Mouse (Mus musculus) limb, embryonic 12.5 days (tissue): ENCODE measurements around the gene Nlgn2. TPM values are rescaled to one million over a fixed set of nuclear protein-coding genes. Genes with fewer than 3 reads are reported as not detected.

ENCODE experiments used
- ATAC-seq: fragments of 200-750 bp; cut with Nextera tagmentation; 2 replicates; pipeline ENCODE4 v1.8.0; 2017; ENCODE audit warnings: low read depth, moderate TSS enrichment; ENCODE audit not compliant: insufficient number of reproducible peaks, insufficient read depth, low FRiP score, low TSS enrichment
- H3K27ac ChIP-seq: fragments of 300-500 bp; sonication (generic); 2 replicates; pipeline ENCODE4 v1.5.1; 2016; ENCODE audit warnings: mild to moderate bottlenecking, moderate library complexity
- H3K27me3 ChIP-seq: fragments of 300-500 bp; sonication (generic); 2 replicates; pipeline ENCODE4 v1.6.1; 2016; ENCODE audit warnings: mild to moderate bottlenecking, moderate library complexity
- H3K36me3 ChIP-seq: fragments of 300-500 bp; sonication (generic); 2 replicates; pipeline ENCODE4 v1.6.1; 2016; ENCODE audit warnings: mild to moderate bottlenecking, moderate library complexity
- H3K4me1 ChIP-seq: fragments of 300-500 bp; sonication (generic); replicated peaks from 2 replicates; pipeline ENCODE4 v1.6.1; 2016
- H3K4me2 ChIP-seq: fragments of 300-500 bp; sonication (generic); 2 replicates; pipeline ENCODE4 v1.6.1; 2016; ENCODE audit warnings: mild to moderate bottlenecking, moderate library complexity
- H3K4me3 ChIP-seq: fragments of 300-500 bp; sonication (generic); replicated peaks from 2 replicates; pipeline ENCODE4 v1.5.1; 2016; ENCODE audit warnings: mild to moderate bottlenecking
- H3K9ac ChIP-seq: fragments of 300-500 bp; sonication (generic); replicated peaks from 2 replicates; pipeline ENCODE4 v1.6.1; 2016; ENCODE audit warnings: mild to moderate bottlenecking, moderate library complexity
- H3K9me3 ChIP-seq: fragments of 300-500 bp; sonication (generic); 2 replicates; pipeline ENCODE4 v1.6.1; 2016; ENCODE audit warnings: mild to moderate bottlenecking, moderate library complexity
- WGBS: fragments of 180-500 bp; shearing (Covaris S2); methylation state at CpG from one replicate; pipeline ENCODE4 v1.1.7; 2016; 5-methylcytosine and 5-hydroxymethylcytosine counted together
- polyA plus RNA-seq: library from polyadenylated mRNA; unstranded; fragments of >200 nt; fragmentation: Nextera tagmentation; extraction: Ambion mirVana; gene quantifications from 2 replicates; pipeline ENCODE4 v1.2.1, GENCODE M21; 2016

Gene Nlgn2
- polyA plus RNA-seq, 1 experiment from 2014 or later, result 8.4 TPM

- Histone ChIP-seq H3K9ac (no peak within 1 kb of the TSS), H3K36me3 (peaks cover 29% of the 10 kb centered on the region), H3K4me2 (no peak within 1 kb of the TSS), H3K4me1 (no peaks in the 10 kb centered on the region), H3K9me3 (peaks cover 7% of the 10 kb centered on the region), H3K27me3 (no peaks in the 10 kb centered on the region), H3K4me3 (no peak within 1 kb of the TSS), H3K27ac (no peak within 1 kb of the TSS)
- no peak for ATAC-seq
- 92% methylated on average over 3 of the region's 3 CpGs for WGBS
These were observed 15.5 kb downstream of the Nlgn2 start, which contains the start of gene Spem1 for GRCm38 (mm10) chr11:69822080-69822479. Spem1 (minus strand) TSS chr11:69822180.

- Histone ChIP-seq H3K4me3 (no peak overlapping the region), H3K9me3 (peaks cover 13% of the 10 kb centered on the region), H3K36me3 (no peaks in the 10 kb centered on the region), H3K9ac (no peak overlapping the region), H3K4me2 (no peak overlapping the region), H3K27ac (no peak overlapping the region), H3K27me3 (no peaks in the 10 kb centered on the region), H3K4me1 (no peaks in the 10 kb centered on the region)
- no peak for ATAC-seq
- 93% methylated on average over 8 of the region's 8 CpGs for WGBS
These were observed 18.7 kb downstream of the Nlgn2 start for GRCm38 (mm10) chr11:69818871-69819270.

GRCm38 (mm10) chr11:69818365-69818764 is 19.2 kb downstream of the Nlgn2 start, which contains the start of gene Spem2:
Spem2 (minus strand) TSS chr11:69818465.
- ATAC-seq, result no peak
- Histone ChIP-seq H3K9me3 (peaks cover 13% of the 10 kb centered on the region), H3K27me3 (no peaks in the 10 kb centered on the region), H3K9ac (no peak within 1 kb of the TSS), H3K27ac (no peak within 1 kb of the TSS), H3K36me3 (no peaks in the 10 kb centered on the region), H3K4me1 (no peaks in the 10 kb centered on the region), H3K4me3 (no peak within 1 kb of the TSS), H3K4me2 (no peak within 1 kb of the TSS)
- WGBS, result 89% methylated on average over 2 of the region's 2 CpGs

GRCm38 (mm10) chr11:69816520-69816919 is 21.1 kb downstream of the Nlgn2 start:
- H3K27me3 ChIP-seq, result no peaks in the 10 kb centered on the region
- H3K4me3 ChIP-seq, result no peak overlapping the region
- ATAC-seq, result no peak
- H3K9me3 ChIP-seq, result peaks cover 13% of the 10 kb centered on the region
- WGBS, result 91% methylated on average over 12 of the region's 12 CpGs
- no peak overlapping the region for H3K4me2 ChIP-seq
- H3K36me3 ChIP-seq, result no peaks in the 10 kb centered on the region
- H3K9ac ChIP-seq, result no peak overlapping the region
- H3K4me1 ChIP-seq, result no peaks in the 10 kb centered on the region
- H3K27ac ChIP-seq, result no peak overlapping the region

- no peaks in the 10 kb centered on the region for H3K4me1 ChIP-seq
- H3K9ac ChIP-seq, result no peak within 1 kb of the TSS
- WGBS, result 58% methylated on average over 10 of the region's 10 CpGs
- peaks cover 13% of the 10 kb centered on the region for H3K9me3 ChIP-seq
- H3K4me2 ChIP-seq, result no peak within 1 kb of the TSS
- H3K27me3 ChIP-seq, result no peaks in the 10 kb centered on the region
- no peak within 1 kb of the TSS for H3K27ac ChIP-seq
- H3K4me3 ChIP-seq, result no peak within 1 kb of the TSS
- no peaks in the 10 kb centered on the region for H3K36me3 ChIP-seq
- ATAC-seq, result no peak
These were observed 22.4 kb downstream of the Nlgn2 start, which contains the start of gene Gm39566 for GRCm38 (mm10) chr11:69815155-69815554. Gm39566 (minus strand) TSS chr11:69815298.

- no peak overlapping the region for H3K27ac ChIP-seq
- H3K4me1 ChIP-seq, result no peaks in the 10 kb centered on the region
- H3K4me2 ChIP-seq, result no peak overlapping the region
- H3K4me3 ChIP-seq, result no peak overlapping the region
- H3K9ac ChIP-seq, result no peak overlapping the region
- no peak for ATAC-seq
- H3K9me3 ChIP-seq, result peaks cover 9% of the 10 kb centered on the region
- no peaks in the 10 kb centered on the region for H3K36me3 ChIP-seq
- H3K27me3 ChIP-seq, result peaks cover 27% of the 10 kb centered on the region
These were observed 27.3 kb downstream of the Nlgn2 start for GRCm38 (mm10) chr11:69810280-69810679.

- no peak for ATAC-seq
- no peaks in the 10 kb centered on the region for H3K36me3 ChIP-seq
- H3K9me3 ChIP-seq, result peaks cover 9% of the 10 kb centered on the region
- no peak overlapping the region for H3K27ac ChIP-seq
- no peak overlapping the region for H3K4me3 ChIP-seq
- 77% methylated on average over 2 of the region's 2 CpGs for WGBS
- H3K27me3 ChIP-seq, result peaks cover 53% of the 10 kb centered on the region
- H3K9ac ChIP-seq, result no peak overlapping the region
- H3K4me1 ChIP-seq, result peaks cover 26% of the 10 kb centered on the region
- H3K4me2 ChIP-seq, result no peak overlapping the region
These were observed 29.9 kb downstream of the Nlgn2 start for GRCm38 (mm10) chr11:69807641-69808040.

- Histone ChIP-seq H3K27ac (no peak overlapping the region), H3K4me2 (no peak overlapping the region), H3K9me3 (peaks cover 9% of the 10 kb centered on the region), H3K36me3 (no peaks in the 10 kb centered on the region), H3K9ac (no peak overlapping the region), H3K27me3 (peaks cover 66% of the 10 kb centered on the region), H3K4me3 (no peak overlapping the region), H3K4me1 (peaks cover 38% of the 10 kb centered on the region)
- no peak for ATAC-seq
- WGBS, result 78% methylated on average over 4 of the region's 4 CpGs
These were observed 31.2 kb downstream of the Nlgn2 start for GRCm38 (mm10) chr11:69806378-69806777.

- Histone ChIP-seq H3K4me2 (peak within 1 kb of the TSS; percentile 92), H3K9me3 (peaks cover 9% of the 10 kb centered on the region), H3K4me3 (peak within 1 kb of the TSS; percentile 57), H3K27ac (no peak within 1 kb of the TSS), H3K36me3 (no peaks in the 10 kb centered on the region), H3K4me1 (peaks cover 47% of the 10 kb centered on the region), H3K9ac (0 out of 2 replicates have a peak within 1 kb of the TSS, but pooled peaks have one; percentile 9), H3K27me3 (peaks cover 77% of the 10 kb centered on the region)
- WGBS, result 6% methylated on average over 29 of the region's 29 CpGs
- ATAC-seq, result no peak
These were observed 32.3 kb downstream of the Nlgn2 start, which contains the start of gene Tmem102 for GRCm38 (mm10) chr11:69804972-69805909. Tmem102 (minus strand) TSS chr11:69805624.

- peaks cover 84% of the 10 kb centered on the region for H3K27me3 ChIP-seq
- peak overlapping the region; percentile 57 for H3K4me3 ChIP-seq
- H3K4me2 ChIP-seq, result peak overlapping the region; percentile 92
- no peaks in the 10 kb centered on the region for H3K36me3 ChIP-seq
- no peak for ATAC-seq
- H3K9me3 ChIP-seq, result peaks cover 9% of the 10 kb centered on the region
- H3K9ac ChIP-seq, result 0 out of 2 replicates have a peak overlapping the region, but pooled peaks have one; percentile 9
- WGBS, result 3% methylated on average over 12 of the region's 12 CpGs
- peaks cover 54% of the 10 kb centered on the region for H3K4me1 ChIP-seq
- no peak overlapping the region for H3K27ac ChIP-seq
These were observed 33.0 kb downstream of the Nlgn2 start for GRCm38 (mm10) chr11:69804652-69804940.

- peaks cover 58% of the 10 kb centered on the region for H3K4me1 ChIP-seq
- ATAC-seq, result peak; percentile 40
These were observed 33.6 kb downstream of the Nlgn2 start for GRCm38 (mm10) chr11:69803786-69804651.

More at GRCm38 (mm10) chr11:69803786-69804651, 33.6 kb downstream of the Nlgn2 start:
- Histone ChIP-seq H3K9me3 (peaks cover 9% of the 10 kb centered on the region), H3K36me3 (no peaks in the 10 kb centered on the region), H3K27ac (no peak overlapping the region), H3K27me3 (peaks cover 90% of the 10 kb centered on the region), H3K4me3 (peak overlapping the region; percentile 57), H3K9ac (peak overlapping the region; percentile 52), H3K4me2 (peak overlapping the region; percentile 92)
- 2% methylated on average over 60 of the region's 60 CpGs for WGBS
